Mouse (Mus musculus) lung, adult 2 months (tissue): ENCODE data around the gene C1s1.

Experiments used
- CTCF ChIP-seq: fragments of 200-500 bp; IDR thresholded peaks from 2 replicates; pipeline ENCODE4 v1.5.1; 2011; ENCODE audit warnings: mild to moderate bottlenecking, low read length, control low read depth; ENCODE audit not compliant: insufficient read depth
- POLR2A ChIP-seq: fragments of 200-500 bp; IDR thresholded peaks from 2 replicates; pipeline ENCODE4 v1.6.1; 2011; ENCODE audit warnings: low read depth, mild to moderate bottlenecking, control low read depth, low read length, borderline replicate concordance; ENCODE audit errors: extremely low read depth

DNA sequence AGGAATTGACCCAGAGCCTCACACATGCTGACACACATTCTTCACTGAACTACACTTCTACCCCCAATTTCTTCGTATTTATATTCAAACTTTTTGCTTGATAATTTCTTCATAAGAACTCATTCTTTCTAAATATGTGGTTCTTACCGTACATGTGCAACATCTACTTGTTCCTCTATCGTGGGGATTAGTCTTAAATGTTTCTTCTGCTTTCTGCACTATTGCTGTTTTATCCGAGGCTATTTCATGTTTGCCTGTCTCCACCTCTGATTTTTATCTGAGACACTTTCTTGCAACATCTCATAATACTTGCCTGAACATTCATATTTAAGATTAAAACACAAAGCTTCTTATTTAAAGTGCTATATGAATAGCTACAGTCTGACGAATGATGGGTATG lies 46.1 kb downstream of the C1s1 start:
- TF ChIP-seq CTCF: no peak
- no peak for TF ChIP-seq POLR2A
